Mouse (Mus musculus) intestine, embryonic 16.5 days (tissue): Measurements from ENCODE around the gene Arhgap15. TPM values are rescaled to one million over a fixed set of nuclear protein-coding genes. Genes with fewer than 3 reads are reported as not detected.

Source experiments
- ATAC-seq: fragments of 200-750 bp; cut with Nextera tagmentation; 2 replicates; pipeline ENCODE4 v1.8.0; 2017; ENCODE audit warnings: moderate TSS enrichment, moderate library complexity
- H3K27ac ChIP-seq: fragments of 300-500 bp; sonication (generic); 2 replicates; pipeline ENCODE4 v1.5.1; 2014; ENCODE audit warnings: mild to moderate bottlenecking, low read length
- H3K27me3 ChIP-seq: fragments of 300-500 bp; sonication (generic); replicated peaks from 2 replicates; pipeline ENCODE4 v1.6.1; 2014; ENCODE audit warnings: low read length, control low read depth, mixed read lengths; ENCODE audit not compliant: control insufficient read depth, insufficient read depth
- H3K36me3 ChIP-seq: fragments of 300-500 bp; sonication (generic); 2 replicates; pipeline ENCODE4 v1.6.1; 2014; ENCODE audit warnings: low read length, control low read depth; ENCODE audit not compliant: control insufficient read depth, insufficient read depth
- H3K4me1 ChIP-seq: fragments of 300-500 bp; sonication (generic); 2 replicates; pipeline ENCODE4 v1.6.1; 2014; ENCODE audit warnings: low read length, control low read depth, mixed read lengths; ENCODE audit not compliant: control insufficient read depth, insufficient read depth
- H3K4me2 ChIP-seq: fragments of 300-500 bp; sonication (generic); 2 replicates; pipeline ENCODE4 v1.6.1; 2014; ENCODE audit warnings: low read depth, low read length, control low read depth
- H3K4me3 ChIP-seq: fragments of 300-500 bp; sonication (generic); 2 replicates; pipeline ENCODE4 v1.5.1; 2014; ENCODE audit warnings: mild to moderate bottlenecking, low read length
- H3K9ac ChIP-seq: fragments of 300-500 bp; sonication (generic); 2 replicates; pipeline ENCODE4 v1.6.1; 2014; ENCODE audit warnings: low read depth, low read length
- H3K9me3 ChIP-seq: fragments of 300-500 bp; sonication (generic); 2 replicates; pipeline ENCODE4 v1.6.1; 2016; ENCODE audit warnings: low read length, control low read depth; ENCODE audit not compliant: control insufficient read depth
- WGBS: fragments of 180-500 bp; shearing (Covaris S2); extraction: QIAGEN DNeasy Blood & Tissue Kit; methylation state at CpG from one replicate; pipeline ENCODE4 v1.1.7; 2014; 5-methylcytosine and 5-hydroxymethylcytosine counted together
- polyA plus RNA-seq: library from polyadenylated mRNA; unstranded; fragments of >200 nt; fragmentation: Nextera tagmentation; extraction: Ambion mirVana; gene quantifications from 2 replicates; pipeline ENCODE4 v1.2.1, GENCODE M21; 2015

Gene Arhgap15
- polyA plus RNA-seq, 1 experiment from 2014 or later, result 1.2 TPM

- Histone ChIP-seq H3K4me2 (no peak overlapping the region), H3K9ac (no peak overlapping the region), H3K36me3 (no peaks in the 10 kb centered on the region), H3K9me3 (no peaks in the 10 kb centered on the region), H3K4me1 (no peaks in the 10 kb centered on the region), H3K27me3 (no peaks in the 10 kb centered on the region), H3K4me3 (no peak overlapping the region), H3K27ac (no peak overlapping the region)
- WGBS, result 52% methylated on average over 6 of the region's 6 CpGs
- ATAC-seq, result no peak
These were observed 646.4 kb downstream of the Arhgap15 start for GRCm38 (mm10) chr2:44394956-44395501.

GRCm38 (mm10) chr2:44395577-44395976 lies 647.0 kb downstream of the Arhgap15 start:
- Histone ChIP-seq H3K27me3 (no peaks in the 10 kb centered on the region), H3K9ac (no peak overlapping the region), H3K4me2 (no peak overlapping the region), H3K36me3 (no peaks in the 10 kb centered on the region), H3K4me3 (no peak overlapping the region), H3K27ac (no peak overlapping the region), H3K9me3 (no peaks in the 10 kb centered on the region), H3K4me1 (no peaks in the 10 kb centered on the region)
- no peak for ATAC-seq
- 79% methylated on average over 2 of the region's 2 CpGs for WGBS

- Histone ChIP-seq H3K27ac (no peak overlapping the region), H3K4me2 (no peak overlapping the region)
- 48% methylated on average over 1 of the region's 1 CpGs for WGBS
These were observed 648.6 kb downstream of the Arhgap15 start for GRCm38 (mm10) chr2:44397209-44397608.

GRCm38 (mm10) chr2:44397735-44398337 lies 649.2 kb downstream of the Arhgap15 start:
- H3K4me3 ChIP-seq, result no peak overlapping the region
- ATAC-seq, result no peak
- no peak overlapping the region for H3K27ac ChIP-seq
- WGBS, result 88% methylated on average over 4 of the region's 4 CpGs
- H3K27me3 ChIP-seq, result no peaks in the 10 kb centered on the region
- no peaks in the 10 kb centered on the region for H3K9me3 ChIP-seq
- no peaks in the 10 kb centered on the region for H3K36me3 ChIP-seq
- no peak overlapping the region for H3K4me2 ChIP-seq
- no peaks in the 10 kb centered on the region for H3K4me1 ChIP-seq
- no peak overlapping the region for H3K9ac ChIP-seq

More at GRCm38 (mm10) chr2:44397209-44397608, 648.6 kb downstream of the Arhgap15 start:
- Histone ChIP-seq H3K4me1 (no peaks in the 10 kb centered on the region), H3K9me3 (no peaks in the 10 kb centered on the region), H3K9ac (no peak overlapping the region), H3K36me3 (no peaks in the 10 kb centered on the region), H3K27me3 (no peaks in the 10 kb centered on the region), H3K4me3 (no peak overlapping the region)
- ATAC-seq, result no peak

- Histone ChIP-seq H3K27ac (no peak overlapping the region), H3K4me2 (no peak overlapping the region), H3K36me3 (no peaks in the 10 kb centered on the region), H3K27me3 (no peaks in the 10 kb centered on the region), H3K9me3 (no peaks in the 10 kb centered on the region), H3K4me1 (no peaks in the 10 kb centered on the region), H3K4me3 (no peak overlapping the region), H3K9ac (no peak overlapping the region)
- ATAC-seq, result no peak
These were observed 650.7 kb downstream of the Arhgap15 start for GRCm38 (mm10) chr2:44399191-44399926.

GRCm38 (mm10) chr2:44401704-44402422 lies 653.2 kb downstream of the Arhgap15 start:
- Histone ChIP-seq H3K4me3 (no peak overlapping the region), H3K36me3 (no peaks in the 10 kb centered on the region), H3K27ac (no peak overlapping the region), H3K27me3 (no peaks in the 10 kb centered on the region), H3K4me1 (no peaks in the 10 kb centered on the region), H3K9me3 (no peaks in the 10 kb centered on the region), H3K9ac (no peak overlapping the region), H3K4me2 (no peak overlapping the region)
- no peak for ATAC-seq
- 43% methylated on average over 3 of the region's 3 CpGs for WGBS

GRCm38 (mm10) chr2:44411660-44412059 lies 663.0 kb downstream of the Arhgap15 start:
- Histone ChIP-seq H3K9ac (no peak overlapping the region), H3K27ac (no peak overlapping the region), H3K9me3 (no peaks in the 10 kb centered on the region), H3K36me3 (no peaks in the 10 kb centered on the region), H3K4me2 (no peak overlapping the region), H3K27me3 (no peaks in the 10 kb centered on the region), H3K4me3 (no peak overlapping the region), H3K4me1 (no peaks in the 10 kb centered on the region)
- 54% methylated on average over 2 of the region's 2 CpGs for WGBS
- ATAC-seq, result no peak

- Histone ChIP-seq H3K4me3 (no peak overlapping the region), H3K36me3 (no peaks in the 10 kb centered on the region), H3K27ac (no peak overlapping the region), H3K4me1 (no peaks in the 10 kb centered on the region), H3K9ac (no peak overlapping the region), H3K27me3 (no peaks in the 10 kb centered on the region), H3K9me3 (no peaks in the 10 kb centered on the region), H3K4me2 (no peak overlapping the region)
- WGBS, result 87% methylated on average over 4 of the region's 4 CpGs
- no peak for ATAC-seq
These were observed 667.7 kb downstream of the Arhgap15 start for GRCm38 (mm10) chr2:44416331-44416730.

- Histone ChIP-seq H3K9me3 (no peaks in the 10 kb centered on the region), H3K4me3 (no peak overlapping the region), H3K36me3 (no peaks in the 10 kb centered on the region), H3K27me3 (no peaks in the 10 kb centered on the region), H3K9ac (no peak overlapping the region), H3K4me2 (no peak overlapping the region), H3K27ac (no peak overlapping the region), H3K4me1 (no peaks in the 10 kb centered on the region)
- ATAC-seq, result no peak
- WGBS, result 87% methylated on average over 4 of the region's 4 CpGs
These were observed 671.1 kb downstream of the Arhgap15 start for GRCm38 (mm10) chr2:44419547-44420225.
